Mouse (Mus musculus): Measurements from ENCODE around the gene Scrn3. TPM values are rescaled to one million over a fixed set of nuclear protein-coding genes. Genes with fewer than 3 reads are reported as not detected.

Gene Scrn3
- total and polyA plus RNA-seq, 3 experiments: 2.8 to 53.1 (median 42.1) TPM

GRCm38 (mm10) chr2:73278131-73278854 is 34.1 kb upstream of the Scrn3 start:
- peak; percentile 68 for TF ChIP-seq CTCF (IDR thresholded peaks at IDR 0.05; ENCODE audit: low read depth, low read length)
- TF ChIP-seq GATA2 (IDR thresholded peaks at IDR 0.05; ENCODE audit: borderline replicate concordance, low read depth, low read length): no peak
- no peak for TF ChIP-seq TAL1 (conservative IDR thresholded peaks at IDR 0.05; ENCODE audit: low read depth, low read length)
- no peak for TF ChIP-seq POLR2AphosphoS5 (IDR thresholded peaks at IDR 0.05; ENCODE audit: insufficient replicate concordance, low read depth, low read length)
- TF ChIP-seq GATA1 (IDR thresholded peaks at IDR 0.05; ENCODE audit: borderline replicate concordance, low read length): no peak
- ATAC-seq (ENCODE audit: extremely low read depth, insufficient number of reproducible peaks, low FRiP score, poor library complexity, severe bottlenecking) (no peak), DNase-seq (ENCODE audit: low spot score) (peak; percentile 84)
- Histone ChIP-seq H3K9me3 (replicated peaks) (peaks cover 14% of the 10 kb centered on the region), H3K4me3 (ENCODE audit: low read depth, low read length) (peak overlapping the region; percentile 71), H3K4me1 (ENCODE audit: insufficient read depth, low read depth, low read length) (peaks cover 27% of the 10 kb centered on the region), H3K36me3 (replicated peaks) (no peaks in the 10 kb centered on the region), H3K27me3 (ENCODE audit: insufficient read depth, low read length) (peaks cover 50% of the 10 kb centered on the region)

- H3K27me3 ChIP-seq (ENCODE audit: insufficient read depth, low read length): peaks cover 44% of the 10 kb centered on the region
These were observed 33.5 kb upstream of the Scrn3 start for GRCm38 (mm10) chr2:73278869-73279268.

GRCm38 (mm10) chr2:73279271-73280038 is 32.9 kb upstream of the Scrn3 start:
- ATAC-seq (ENCODE audit: extremely low read depth, insufficient number of reproducible peaks, low FRiP score, poor library complexity, severe bottlenecking) (no peak; the same call in 1 of the 2 replicates), DNase-seq (ENCODE audit: low spot score) (no peak)
- Histone ChIP-seq H3K4me1 (ENCODE audit: insufficient read depth, low read depth, low read length) (peaks cover 27% of the 10 kb centered on the region), H3K9me3 (replicated peaks) (peaks cover 3% of the 10 kb centered on the region), H3K36me3 (replicated peaks) (no peaks in the 10 kb centered on the region), H3K4me3 (ENCODE audit: low read depth, low read length) (peak overlapping the region; percentile 71), H3K27me3 (ENCODE audit: insufficient read depth, low read length) (peaks cover 39% of the 10 kb centered on the region)
- no peak for TF ChIP-seq POLR2AphosphoS5 (IDR thresholded peaks at IDR 0.05; ENCODE audit: insufficient replicate concordance, low read depth, low read length)
- TF ChIP-seq GATA1 (IDR thresholded peaks at IDR 0.05; ENCODE audit: borderline replicate concordance, low read length): no peak
- no peak for TF ChIP-seq TAL1 (conservative IDR thresholded peaks at IDR 0.05; ENCODE audit: low read depth, low read length)
- no peak for TF ChIP-seq GATA2 (IDR thresholded peaks at IDR 0.05; ENCODE audit: borderline replicate concordance, low read depth, low read length)
- TF ChIP-seq CTCF (IDR thresholded peaks at IDR 0.05; ENCODE audit: low read depth, low read length): no peak

More at GRCm38 (mm10) chr2:73278869-73279268, 33.5 kb upstream of the Scrn3 start:
- TF ChIP-seq TAL1 (conservative IDR thresholded peaks at IDR 0.05; ENCODE audit: low read depth, low read length) (no peak), GATA1 (IDR thresholded peaks at IDR 0.05; ENCODE audit: borderline replicate concordance, low read length) (no peak), GATA2 (IDR thresholded peaks at IDR 0.05; ENCODE audit: borderline replicate concordance, low read depth, low read length) (no peak), CTCF (IDR thresholded peaks at IDR 0.05; ENCODE audit: low read depth, low read length) (no peak), POLR2AphosphoS5 (IDR thresholded peaks at IDR 0.05; ENCODE audit: insufficient replicate concordance, low read depth, low read length) (no peak)
- Histone ChIP-seq H3K36me3 (replicated peaks) (no peaks in the 10 kb centered on the region), H3K9me3 (replicated peaks) (peaks cover 8% of the 10 kb centered on the region), H3K4me3 (ENCODE audit: low read depth, low read length) (peak overlapping the region; percentile 71), H3K4me1 (ENCODE audit: insufficient read depth, low read depth, low read length) (peaks cover 27% of the 10 kb centered on the region)
- ATAC-seq (ENCODE audit: extremely low read depth, insufficient number of reproducible peaks, low FRiP score, poor library complexity, severe bottlenecking) (peak; percentile 15; the same call in 1 of the 2 replicates), DNase-seq (ENCODE audit: low spot score) (no peak)

GRCm38 (mm10) chr2:73280356-73281047 is 31.9 kb upstream of the Scrn3 start:
- Histone ChIP-seq H3K4me3 (ENCODE audit: low read depth, low read length) (no peak overlapping the region), H3K27me3 (ENCODE audit: insufficient read depth, low read length) (peaks cover 34% of the 10 kb centered on the region), H3K4me1 (ENCODE audit: insufficient read depth, low read depth, low read length) (peaks cover 27% of the 10 kb centered on the region), H3K36me3 (replicated peaks) (peaks cover 3% of the 10 kb centered on the region), H3K9me3 (replicated peaks) (no peaks in the 10 kb centered on the region)
- TF ChIP-seq GATA2 (IDR thresholded peaks at IDR 0.05; ENCODE audit: borderline replicate concordance, low read depth, low read length) (no peak), CTCF (IDR thresholded peaks at IDR 0.05; ENCODE audit: low read depth, low read length) (no peak), GATA1 (IDR thresholded peaks at IDR 0.05; ENCODE audit: borderline replicate concordance, low read length) (no peak), POLR2AphosphoS5 (IDR thresholded peaks at IDR 0.05; ENCODE audit: insufficient replicate concordance, low read depth, low read length) (no peak), TAL1 (conservative IDR thresholded peaks at IDR 0.05; ENCODE audit: low read depth, low read length) (no peak)
- DNase-seq (ENCODE audit: low spot score): no peak
- ATAC-seq (ENCODE audit: extremely low read depth, insufficient number of reproducible peaks, low FRiP score, poor library complexity, severe bottlenecking): no peak

GRCm38 (mm10) chr2:73281048-73281661 is 31.2 kb upstream of the Scrn3 start:
- peaks cover 6% of the 10 kb centered on the region for H3K36me3 ChIP-seq (replicated peaks)
- peaks cover 27% of the 10 kb centered on the region for H3K4me1 ChIP-seq (ENCODE audit: insufficient read depth, low read depth, low read length)
- TF ChIP-seq CTCF (IDR thresholded peaks at IDR 0.05; ENCODE audit: low read depth, low read length) (no peak), GATA1 (IDR thresholded peaks at IDR 0.05; ENCODE audit: borderline replicate concordance, low read length) (no peak), GATA2 (IDR thresholded peaks at IDR 0.05; ENCODE audit: borderline replicate concordance, low read depth, low read length) (no peak), POLR2AphosphoS5 (IDR thresholded peaks at IDR 0.05; ENCODE audit: insufficient replicate concordance, low read depth, low read length) (no peak), TAL1 (conservative IDR thresholded peaks at IDR 0.05; ENCODE audit: low read depth, low read length) (no peak)
- no peak overlapping the region for H3K4me3 ChIP-seq (ENCODE audit: low read depth, low read length)
- H3K9me3 ChIP-seq (replicated peaks): no peaks in the 10 kb centered on the region
- DNase-seq (ENCODE audit: low spot score): no peak
- no peak for ATAC-seq (ENCODE audit: extremely low read depth, insufficient number of reproducible peaks, low FRiP score, poor library complexity, severe bottlenecking)
- H3K27me3 ChIP-seq (ENCODE audit: insufficient read depth, low read length): peaks cover 34% of the 10 kb centered on the region

Data from G1E (cell line).